Mouse (Mus musculus) mouse trophoblast stem cell (cell line): ENCODE data around the gene Gcsam.

Experiments
- in situ Hi-C, 2 experiments: fragments of 300-500 bp; cut with MseI, MboI; formaldehyde crosslinking; loops; 2 replicates in 1 of 2; 3 replicates in 1 of 2; pipeline ENCODE4 v1.15.1; 2025

The Gcsam gene

GRCm38 (mm10) chr16:45610267-45610666, at the start of gene Gcsam:
TSS of gene Gcsam (plus strand) at chr16:45610380.
- in situ Hi-C loops, result no loop called here

GRCm38 (mm10) chr16:45561747-45562146, 48.4 kb upstream of the Gcsam start:
- in situ Hi-C loops, result no loop called here

- in situ Hi-C loops, result no loop called here
These were observed 37.9 kb upstream of the Gcsam start for GRCm38 (mm10) chr16:45572307-45572706.

DNA sequence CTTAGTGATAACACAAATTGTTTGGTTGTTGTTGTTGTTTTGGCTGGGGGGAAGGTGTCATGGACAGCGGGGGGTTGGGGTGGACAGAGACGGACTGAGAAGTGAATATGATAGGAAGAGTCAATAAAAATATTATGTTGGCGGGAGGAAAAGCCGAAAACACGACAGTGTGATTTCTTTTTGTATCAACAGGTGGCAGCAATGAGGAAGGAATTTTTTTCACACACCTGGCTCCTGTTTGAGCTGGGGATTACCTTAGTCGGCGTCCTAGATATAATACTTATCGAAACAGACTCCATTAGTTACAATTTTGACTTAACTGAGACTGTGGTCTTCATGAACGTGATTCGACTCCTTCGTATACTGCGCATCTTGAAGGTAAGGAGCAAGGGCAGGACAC, 30.3 kb upstream of the Gcsam start:
- in situ Hi-C loops, result loop anchor here in 1 of 2 experiments (10.0 kb wide), 1 partner anchor 95 kb away; no protein-coding TSS in a partner anchor

- in situ Hi-C loops, result loop anchor here in 1 of 2 experiments (10.0 kb wide), 1 partner anchor 92 kb away; no protein-coding TSS in a partner anchor
These were observed 27.7 kb upstream of the Gcsam start for GRCm38 (mm10) chr16:45582512-45582911.

GRCm38 (mm10) chr16:45593656-45594055, 16.5 kb upstream of the Gcsam start:
- in situ Hi-C loops, result no loop called here

DNA sequence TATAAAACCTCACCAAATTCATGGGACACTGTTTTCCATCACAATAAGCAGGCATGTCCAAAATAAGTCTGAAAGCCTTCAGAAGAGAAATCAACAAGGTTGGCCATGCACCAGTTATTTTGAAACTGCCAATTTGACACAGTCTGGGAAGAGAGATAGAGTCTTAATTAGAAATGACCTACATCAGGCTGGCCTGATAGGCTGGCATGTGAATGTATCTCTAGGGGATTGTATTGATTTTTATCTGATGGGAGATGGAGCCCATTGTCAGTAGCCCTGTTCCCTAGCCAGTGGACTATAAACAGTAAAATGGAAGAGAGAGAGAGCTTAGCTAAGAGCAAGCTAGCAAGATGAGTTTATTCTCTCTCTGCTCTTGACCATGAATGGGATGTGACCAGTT, 14.7 kb upstream of the Gcsam start:
- in situ Hi-C loops, result no loop called here

- in situ Hi-C loops, result no loop called here
These were observed 1.7 kb upstream of the Gcsam start for GRCm38 (mm10) chr16:45608481-45608954.

DNA sequence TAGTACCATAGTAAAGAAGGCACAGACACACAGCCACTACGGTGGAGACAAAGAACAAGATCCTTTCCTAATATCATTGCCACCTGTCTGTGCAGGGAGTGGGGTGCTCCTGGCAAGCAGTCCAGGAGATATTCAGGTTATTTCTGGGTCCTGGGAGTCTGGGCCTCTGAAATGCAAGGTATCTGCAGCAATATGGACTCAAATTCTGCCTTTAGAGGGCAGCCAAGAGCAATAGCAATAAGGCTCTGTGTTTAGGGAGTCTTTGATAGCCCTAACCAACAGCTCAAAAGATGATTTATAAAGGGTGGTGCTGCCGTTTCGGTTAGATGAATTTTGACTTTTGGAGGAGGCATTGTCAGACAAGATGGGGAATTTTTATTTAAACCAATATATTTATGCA, 880 bp upstream of the Gcsam start:
- in situ Hi-C loops, result no loop called here

DNA sequence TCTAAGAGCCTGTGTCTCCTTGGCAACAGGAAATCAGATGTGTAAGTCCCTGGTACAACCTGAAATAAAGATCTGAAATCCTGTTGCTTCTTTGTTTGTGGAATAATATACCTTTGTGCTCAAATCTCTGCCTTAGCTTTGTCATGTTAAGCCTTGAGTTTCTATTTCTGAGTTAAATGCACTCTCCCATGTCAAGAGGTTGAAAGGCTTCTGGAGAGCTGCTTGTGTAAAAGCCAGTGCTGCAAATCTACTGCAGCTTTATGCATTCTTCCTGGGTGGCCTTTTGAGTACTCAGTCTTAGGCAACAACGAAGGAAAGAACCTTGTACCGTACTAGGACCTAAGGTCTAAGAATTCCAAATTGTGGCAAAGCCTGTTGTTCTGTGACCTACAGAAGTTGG, 3.1 kb downstream of the Gcsam start:
- in situ Hi-C loops, result no loop called here

DNA sequence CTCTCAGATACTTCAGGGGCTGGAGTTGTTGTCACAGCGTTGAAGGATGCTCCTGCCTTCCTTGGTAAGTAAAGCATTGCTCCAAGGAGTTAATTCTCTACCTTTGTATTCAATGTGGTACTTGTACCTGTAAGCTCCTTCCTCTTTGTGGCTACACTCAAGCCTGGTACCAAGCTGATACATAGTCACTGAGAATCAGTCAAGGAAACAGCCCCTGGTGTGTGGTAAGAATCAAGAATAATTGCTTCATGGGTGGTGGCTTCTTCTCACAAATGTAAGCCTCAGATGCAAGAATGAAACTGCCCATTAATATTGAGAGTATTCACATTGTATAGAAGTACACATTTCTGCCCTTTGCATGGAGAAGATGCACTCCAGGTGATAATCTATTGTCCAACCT, 5.8 kb downstream of the Gcsam start:
- in situ Hi-C loops, result no loop called here

DNA sequence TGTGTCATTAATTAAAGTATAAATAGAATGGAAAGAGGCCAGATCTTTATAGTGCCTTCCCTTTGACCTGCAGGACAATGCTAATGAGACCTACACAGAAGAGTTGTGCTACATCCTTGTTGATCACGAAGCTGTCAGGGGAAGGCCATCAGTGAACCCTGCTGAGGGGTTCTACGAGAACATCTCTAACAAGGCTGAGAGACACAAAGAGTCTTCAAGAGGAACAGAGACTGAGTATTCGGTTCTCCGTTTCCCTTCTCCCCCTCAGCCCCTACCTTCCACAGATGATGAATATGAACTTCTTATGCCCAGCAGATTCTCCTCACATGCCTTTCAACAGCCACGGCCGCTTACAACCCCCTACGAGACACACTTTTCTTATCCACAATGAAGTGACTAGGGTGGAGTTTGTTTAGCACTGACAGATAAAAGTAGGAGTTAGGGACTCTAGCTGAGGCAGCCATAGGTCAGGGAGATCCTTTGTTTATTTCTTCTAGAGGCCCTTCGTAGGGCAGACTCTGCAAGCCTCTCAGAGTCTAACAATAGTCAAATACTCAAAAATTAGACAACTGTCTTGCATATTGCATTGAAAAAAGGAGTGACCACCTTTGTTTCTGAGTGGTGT, 9.7 kb downstream of the Gcsam start:
- in situ Hi-C loops, result no loop called here

- in situ Hi-C loops, result no loop called here
These were observed 13.1 kb downstream of the Gcsam start for GRCm38 (mm10) chr16:45623230-45623629.

GRCm38 (mm10) chr16:45624791-45625190, 14.6 kb downstream of the Gcsam start:
- in situ Hi-C loops, result no loop called here

- in situ Hi-C loops, result no loop called here
These were observed 15.2 kb downstream of the Gcsam start for GRCm38 (mm10) chr16:45625342-45625741.

DNA sequence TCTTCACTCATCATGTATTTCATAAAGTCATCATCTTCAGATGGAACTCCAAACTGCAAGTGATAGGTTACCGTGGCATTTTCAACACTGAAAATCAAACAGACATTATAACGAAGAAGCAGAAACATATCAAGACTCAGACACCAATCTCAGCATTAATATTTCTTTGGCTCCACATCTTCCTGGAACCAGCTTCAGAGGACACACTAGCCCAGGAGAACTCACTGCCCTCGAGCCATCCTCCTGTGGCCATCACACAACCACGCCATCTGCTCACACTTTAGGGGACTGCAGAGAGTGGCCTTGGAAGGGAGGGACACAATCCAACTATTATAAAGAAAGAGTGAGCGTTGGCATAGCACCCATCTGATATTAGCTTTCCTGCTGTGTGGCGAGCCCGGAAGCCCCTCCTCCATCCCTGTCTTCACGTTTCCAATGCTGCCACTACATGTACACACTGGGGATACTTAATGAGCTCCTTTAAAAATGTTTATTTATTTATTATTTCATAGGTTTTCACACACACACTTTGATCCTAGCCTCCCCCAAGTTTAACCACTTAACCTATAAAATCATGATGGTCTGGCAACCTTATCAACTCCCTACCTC, 19.4 kb downstream of the Gcsam start:
- in situ Hi-C loops, result no loop called here

DNA sequence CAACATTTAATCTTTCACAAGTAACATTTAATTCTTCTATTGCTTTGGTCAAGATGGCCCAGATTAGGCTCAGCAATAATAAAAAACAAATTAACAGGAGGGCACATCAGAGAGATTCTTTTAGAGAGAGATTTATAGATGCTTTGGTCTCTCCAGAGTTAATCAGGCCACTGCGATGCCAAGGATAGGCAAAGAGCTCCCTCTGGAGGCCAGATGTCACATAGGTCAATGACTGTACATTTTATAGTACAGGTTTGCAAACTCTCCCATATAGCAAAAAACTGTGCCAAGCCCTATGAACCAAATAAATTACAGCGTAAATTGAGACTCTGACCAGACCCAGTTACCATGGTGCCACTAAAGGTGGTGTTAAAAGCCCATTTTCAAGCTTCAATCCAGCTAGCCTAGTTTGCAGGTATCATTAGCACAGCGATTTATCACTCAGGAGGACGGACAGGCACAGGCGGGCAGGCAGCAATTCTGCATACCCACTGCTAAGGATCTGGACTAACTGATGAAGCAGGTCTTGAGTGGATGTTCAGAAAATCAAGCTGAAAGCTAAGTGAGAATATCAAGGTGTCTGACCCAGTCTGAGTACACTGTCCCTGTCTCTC, 20.3 kb downstream of the Gcsam start:
- in situ Hi-C loops, result no loop called here

DNA sequence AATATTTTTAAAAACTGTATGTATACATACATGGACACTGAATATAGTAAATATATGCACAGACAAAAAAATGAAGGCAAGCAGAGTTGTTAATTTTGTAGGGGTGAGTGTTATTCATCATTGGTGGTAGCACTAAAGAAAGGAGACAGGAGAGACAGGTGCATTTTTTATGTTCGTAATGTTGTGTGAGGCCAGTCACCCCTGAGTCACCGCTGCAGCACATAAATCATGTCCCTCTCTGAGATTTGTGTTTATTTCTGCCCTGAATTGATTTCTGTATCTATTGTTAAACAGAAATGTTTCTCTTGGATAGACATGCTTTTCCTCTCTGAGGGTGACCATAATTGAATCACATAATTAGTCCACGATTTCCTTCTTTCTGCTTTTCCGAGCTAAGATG, 22.2 kb downstream of the Gcsam start:
- in situ Hi-C loops, result no loop called here

GRCm38 (mm10) chr16:45635826-45636225, 25.6 kb downstream of the Gcsam start:
- in situ Hi-C loops, result no loop called here

GRCm38 (mm10) chr16:45640070-45640762, 30.0 kb downstream of the Gcsam start:
- in situ Hi-C loops, result no loop called here

DNA sequence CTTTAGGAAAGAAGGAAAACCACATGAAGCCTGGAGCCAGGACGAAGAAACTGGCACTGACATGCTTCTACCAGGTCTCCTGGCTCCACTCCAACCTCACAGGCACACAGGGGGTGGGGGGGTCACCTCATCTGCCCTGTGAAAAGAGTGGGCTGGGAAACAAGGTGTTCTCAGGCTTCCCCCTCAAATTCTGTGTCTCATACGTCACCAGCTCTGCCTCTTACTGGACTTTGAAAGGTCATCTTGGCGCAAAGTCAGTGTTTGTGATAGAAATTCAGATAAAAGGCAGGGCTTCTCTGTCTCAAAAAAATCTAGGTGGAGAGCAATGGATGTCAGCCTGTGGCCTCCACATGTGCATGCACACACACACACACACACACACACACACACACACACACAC, 31.1 kb downstream of the Gcsam start:
- in situ Hi-C loops, result no loop called here

GRCm38 (mm10) chr16:45643944-45644343, 33.8 kb downstream of the Gcsam start:
- in situ Hi-C loops, result no loop called here
